Mouse (Mus musculus) limb, embryonic 15.5 days (tissue): ENCODE results near the gene Safb. TPM values are rescaled to one million over a fixed set of nuclear protein-coding genes. Genes with fewer than 3 reads are reported as not detected.
A peak's percentile ranks its signal among the peaks of the same experiment; 100 is the strongest.

Experiments used
- ATAC-seq: fragments of 200-750 bp; cut with Nextera tagmentation; 2 replicates; pipeline ENCODE4 v1.8.0; 2017; ENCODE audit warnings: low read depth, moderate TSS enrichment; ENCODE audit not compliant: insufficient number of reproducible peaks, low FRiP score, low TSS enrichment
- H3K27ac ChIP-seq: fragments of 300-500 bp; sonication (generic); 2 replicates; pipeline ENCODE4 v1.5.1; 2015; ENCODE audit warnings: moderate library complexity, mild to moderate bottlenecking, inconsistent platforms
- H3K27me3 ChIP-seq: fragments of 300-500 bp; sonication (generic); 2 replicates; pipeline ENCODE4 v1.6.1; 2015; ENCODE audit warnings: inconsistent platforms
- H3K36me3 ChIP-seq: fragments of 300-500 bp; sonication (generic); 2 replicates; pipeline ENCODE4 v1.6.1; 2015; ENCODE audit warnings: inconsistent platforms
- H3K4me1 ChIP-seq: fragments of 300-500 bp; sonication (generic); 2 replicates; pipeline ENCODE4 v1.6.1; 2015; ENCODE audit warnings: inconsistent platforms
- H3K4me2 ChIP-seq: fragments of 300-500 bp; sonication (generic); 2 replicates; pipeline ENCODE4 v1.6.1; 2015; ENCODE audit warnings: mild to moderate bottlenecking, inconsistent platforms
- H3K4me3 ChIP-seq: fragments of 300-500 bp; sonication (generic); 2 replicates; pipeline ENCODE4 v1.5.1; 2015; ENCODE audit warnings: mild to moderate bottlenecking, inconsistent platforms
- H3K9ac ChIP-seq: fragments of 300-500 bp; sonication (generic); 2 replicates; pipeline ENCODE4 v1.6.1; 2015; ENCODE audit warnings: inconsistent platforms
- H3K9me3 ChIP-seq: fragments of 300-500 bp; sonication (generic); 2 replicates; pipeline ENCODE4 v1.6.1; 2016; ENCODE audit warnings: inconsistent platforms
- WGBS: fragments of 180-500 bp; shearing (Covaris S2); methylation state at CpG from one replicate; pipeline ENCODE4 v1.1.7; 2015; 5-methylcytosine and 5-hydroxymethylcytosine counted together
- polyA plus RNA-seq: library from polyadenylated mRNA; unstranded; fragments of >200 nt; fragmentation: Nextera tagmentation; extraction: Ambion mirVana; gene quantifications from 2 replicates; pipeline ENCODE4 v1.2.1, GENCODE M21; 2015

Safb gene
- polyA plus RNA-seq, result 80.6 and 94.2 TPM in 2 replicates

- WGBS, result under 1% methylated on average over 86 of the region's 101 CpGs
- Histone ChIP-seq H3K9ac (peak within 1 kb of the TSS; percentile 88), H3K4me1 (peaks cover 48% of the 10 kb centered on the region), H3K4me3 (peak within 1 kb of the TSS; percentile 95), H3K27me3 (no peaks in the 10 kb centered on the region), H3K4me2 (peak within 1 kb of the TSS; percentile 77), H3K36me3 (peaks cover 61% of the 10 kb centered on the region), H3K27ac (peak within 1 kb of the TSS; percentile 96), H3K9me3 (no peaks in the 10 kb centered on the region)
- ATAC-seq, result peak; percentile 96
Measured at GRCm38 (mm10) chr17:56584257-56585130, at the start of gene Safb, which contains the start of gene Safb2. Gene Safb (plus strand): TSS chr17:56584825. Gene Safb2 (minus strand): TSS chr17:56584585.

GRCm38 (mm10) chr17:56536192-56536591 lies 48.4 kb upstream of the Safb start:
- Histone ChIP-seq H3K9me3 (no peaks in the 10 kb centered on the region), H3K9ac (no peak overlapping the region), H3K36me3 (no peaks in the 10 kb centered on the region), H3K27ac (no peak overlapping the region), H3K27me3 (no peaks in the 10 kb centered on the region), H3K4me2 (no peak overlapping the region), H3K4me1 (no peaks in the 10 kb centered on the region), H3K4me3 (no peak overlapping the region)
- ATAC-seq, result no peak
- 77% methylated on average over 14 of the region's 14 CpGs for WGBS

GRCm38 (mm10) chr17:56536874-56537273 lies 47.8 kb upstream of the Safb start:
- WGBS, result 79% methylated on average over 3 of the region's 3 CpGs
- Histone ChIP-seq H3K27ac (no peak overlapping the region), H3K27me3 (no peaks in the 10 kb centered on the region), H3K36me3 (no peaks in the 10 kb centered on the region), H3K4me2 (no peak overlapping the region), H3K9ac (no peak overlapping the region), H3K4me1 (no peaks in the 10 kb centered on the region), H3K4me3 (no peak overlapping the region), H3K9me3 (no peaks in the 10 kb centered on the region)
- ATAC-seq, result no peak

GRCm38 (mm10) chr17:56537912-56538311 lies 46.7 kb upstream of the Safb start:
- no peaks in the 10 kb centered on the region for H3K4me1 ChIP-seq
- H3K4me2 ChIP-seq, result no peak overlapping the region
- no peaks in the 10 kb centered on the region for H3K9me3 ChIP-seq
- no peaks in the 10 kb centered on the region for H3K27me3 ChIP-seq
- no peak for ATAC-seq
- H3K27ac ChIP-seq, result no peak overlapping the region
- no peak overlapping the region for H3K4me3 ChIP-seq
- WGBS, result 44% methylated on average over 8 of the region's 8 CpGs
- H3K36me3 ChIP-seq, result no peaks in the 10 kb centered on the region
- H3K9ac ChIP-seq, result no peak overlapping the region

- H3K9me3 ChIP-seq, result no peaks in the 10 kb centered on the region
- peak; percentile 50 for ATAC-seq
Measured at GRCm38 (mm10) chr17:56540562-56540975, 44.1 kb upstream of the Safb start.

GRCm38 (mm10) chr17:56542736-56543135 lies 41.9 kb upstream of the Safb start:
- no peaks in the 10 kb centered on the region for H3K27me3 ChIP-seq
- no peak overlapping the region for H3K4me3 ChIP-seq
- H3K4me2 ChIP-seq, result no peak overlapping the region
- H3K9ac ChIP-seq, result no peak overlapping the region
- H3K27ac ChIP-seq, result no peak overlapping the region
- no peak for ATAC-seq
- no peaks in the 10 kb centered on the region for H3K9me3 ChIP-seq
- H3K4me1 ChIP-seq, result peaks cover 3% of the 10 kb centered on the region; the same call in 1 of the 2 replicates
- H3K36me3 ChIP-seq, result no peaks in the 10 kb centered on the region
- WGBS, result 41% methylated on average over 8 of the region's 8 CpGs

More at GRCm38 (mm10) chr17:56540562-56540975, 44.1 kb upstream of the Safb start:
- Histone ChIP-seq H3K27ac (no peak overlapping the region), H3K4me3 (no peak overlapping the region), H3K36me3 (no peaks in the 10 kb centered on the region), H3K9ac (no peak overlapping the region), H3K27me3 (no peaks in the 10 kb centered on the region), H3K4me1 (no peaks in the 10 kb centered on the region), H3K4me2 (no peak overlapping the region)
- WGBS, result 29% methylated on average over 6 of the region's 6 CpGs

GRCm38 (mm10) chr17:56543684-56544224 lies 40.9 kb upstream of the Safb start:
- Histone ChIP-seq H3K4me3 (no peak overlapping the region), H3K9me3 (no peaks in the 10 kb centered on the region), H3K27ac (no peak overlapping the region), H3K4me1 (peaks cover 3% of the 10 kb centered on the region; the same call in 1 of the 2 replicates), H3K36me3 (no peaks in the 10 kb centered on the region), H3K4me2 (no peak overlapping the region), H3K27me3 (no peaks in the 10 kb centered on the region), H3K9ac (no peak overlapping the region)
- ATAC-seq, result no peak
- 78% methylated on average over 3 of the region's 3 CpGs for WGBS

- Histone ChIP-seq H3K4me2 (no peak overlapping the region), H3K9me3 (no peaks in the 10 kb centered on the region), H3K27me3 (no peaks in the 10 kb centered on the region), H3K4me1 (peaks cover 3% of the 10 kb centered on the region; the same call in 1 of the 2 replicates), H3K27ac (no peak overlapping the region), H3K9ac (no peak overlapping the region), H3K4me3 (no peak overlapping the region), H3K36me3 (no peaks in the 10 kb centered on the region)
- 81% methylated on average over 7 of the region's 7 CpGs for WGBS
- no peak for ATAC-seq
Measured at GRCm38 (mm10) chr17:56544699-56545387, 39.8 kb upstream of the Safb start.

GRCm38 (mm10) chr17:56545945-56546344 lies 38.7 kb upstream of the Safb start:
- 75% methylated on average over 1 of the region's 1 CpGs for WGBS

GRCm38 (mm10) chr17:56546576-56546975 lies 38.0 kb upstream of the Safb start:
- Histone ChIP-seq H3K36me3 (no peaks in the 10 kb centered on the region), H3K9me3 (no peaks in the 10 kb centered on the region), H3K9ac (no peak overlapping the region), H3K4me1 (peaks cover 6% of the 10 kb centered on the region; the same call in 1 of the 2 replicates), H3K4me3 (no peak overlapping the region), H3K27ac (no peak overlapping the region), H3K27me3 (no peaks in the 10 kb centered on the region), H3K4me2 (no peak overlapping the region)
- 74% methylated on average over 5 of the region's 5 CpGs for WGBS
- no peak for ATAC-seq

More at GRCm38 (mm10) chr17:56545945-56546344, 38.7 kb upstream of the Safb start:
- no peaks in the 10 kb centered on the region for H3K27me3 ChIP-seq
- H3K4me2 ChIP-seq, result no peak overlapping the region
- no peak overlapping the region for H3K4me3 ChIP-seq
- peaks cover 4% of the 10 kb centered on the region; the same call in 1 of the 2 replicates for H3K4me1 ChIP-seq
- no peaks in the 10 kb centered on the region for H3K36me3 ChIP-seq
- no peaks in the 10 kb centered on the region for H3K9me3 ChIP-seq
- H3K9ac ChIP-seq, result no peak overlapping the region
- H3K27ac ChIP-seq, result no peak overlapping the region
- no peak for ATAC-seq

GRCm38 (mm10) chr17:56547116-56547845 lies 37.3 kb upstream of the Safb start:
- no peaks in the 10 kb centered on the region for H3K9me3 ChIP-seq

More at GRCm38 (mm10) chr17:56547116-56547845, 37.3 kb upstream of the Safb start:
- no peak overlapping the region for H3K4me3 ChIP-seq
- WGBS, result 71% methylated on average over 17 of the region's 17 CpGs
- H3K9ac ChIP-seq, result no peak overlapping the region
- peaks cover 6% of the 10 kb centered on the region; the same call in 1 of the 2 replicates for H3K4me1 ChIP-seq
- no peaks in the 10 kb centered on the region for H3K36me3 ChIP-seq
- no peaks in the 10 kb centered on the region for H3K27me3 ChIP-seq
- no peak overlapping the region for H3K4me2 ChIP-seq
- no peak for ATAC-seq
- no peak overlapping the region for H3K27ac ChIP-seq
